ENCODE assay signal across 8 mouse cellular contexts in genomic region chr2:168230026-168230728, GRCm38 (mm10). TPM values are rescaled to one million over a fixed set of nuclear protein-coding genes. Genes with fewer than 3 reads are reported as not detected.
DNase-seq lines count a peak whose midpoint lies in the region; ATAC-seq and TF ChIP-seq lines count a peak whose summit lies in the region.

Gene Gm20716, minus strand, starts transcription at chr2:168230364.
Gene Dpm1, minus strand, starts transcription at chr2:168230591.
Gene Mocs3, plus strand, starts transcription at chr2:168230622.

- H3K4me3 ChIP-seq in G1E (ENCODE audit: low read depth, low read length), result peak within 1 kb of the TSS; percentile 100
- peak within 1 kb of the TSS; percentile 72 for H3K4me3 ChIP-seq in forebrain, postnatal 0 days (ENCODE audit: low read depth, low read length)
- H3K4me3 ChIP-seq in lung, embryonic 16.5 days (ENCODE audit: low read length), result peak within 1 kb of the TSS; percentile 67

- H3K27me3 ChIP-seq in G1E (ENCODE audit: insufficient read depth, low read length), result no peaks in the 10 kb centered on the region
- H3K27me3 ChIP-seq in forebrain, postnatal 0 days (ENCODE audit: insufficient read depth, low read length), result no peaks in the 10 kb centered on the region
- H3K27me3 ChIP-seq in lung, embryonic 16.5 days (ENCODE audit: control insufficient read depth, insufficient read depth, low read depth, low read length), result no peaks in the 10 kb centered on the region

- peak; percentile 94 for DNase-seq in G1E (ENCODE audit: low spot score)
- DNase-seq in cerebellum, adult 18-20 months, result peak; percentile 84 to 88
- DNase-seq in forebrain, postnatal 0 days, result peak; percentile 95
- DNase-seq in heart, postnatal 4 days, result peak; percentile 85
- peak; percentile 79 for DNase-seq in layer of hippocampus, adult 9-10 months (ENCODE audit: low spot score)
- DNase-seq in ovary, postnatal 10 days (ENCODE audit: low spot score), result peak; percentile 90
- peak; percentile 70 to 72 for DNase-seq in thymus, postnatal 10 days (ENCODE audit: low spot score in 2 of 2)

- TF ChIP-seq CTCF in G1E (IDR thresholded peaks at IDR 0.05; ENCODE audit: low read depth, low read length), result no peak
- no peak for TF ChIP-seq CTCF in forebrain, postnatal 0 days (IDR thresholded peaks at IDR 0.05; ENCODE audit: low read depth)

- H3K9ac ChIP-seq in forebrain, postnatal 0 days, result peak within 1 kb of the TSS; percentile 85
- H3K9ac ChIP-seq in lung, embryonic 16.5 days (ENCODE audit: low read length), result peak within 1 kb of the TSS; percentile 77

- under 1% methylated on average over 71 of the region's 73 CpGs for WGBS in forebrain, postnatal 0 days
- under 1% methylated on average over 72 of the region's 73 CpGs for WGBS in lung, embryonic 16.5 days

- peak; percentile 77 for ATAC-seq in G1E (ENCODE audit: extremely low read depth, insufficient number of reproducible peaks, low FRiP score, poor library complexity, severe bottlenecking)
- peak; percentile 93 for ATAC-seq in forebrain, postnatal 0 days
- ATAC-seq in lung, embryonic 16.5 days (ENCODE audit: low read depth), result peak; percentile 88

- H3K9me3 ChIP-seq in G1E (replicated peaks), result no peaks in the 10 kb centered on the region
- H3K9me3 ChIP-seq in forebrain, postnatal 0 days (ENCODE audit: low read length), result no peaks in the 10 kb centered on the region
- no peaks in the 10 kb centered on the region for H3K9me3 ChIP-seq in lung, embryonic 16.5 days (ENCODE audit: control insufficient read depth, low read length)

- H3K27ac ChIP-seq in forebrain, postnatal 0 days (ENCODE audit: low read depth, low read length), result peak within 1 kb of the TSS; percentile 96
- peak within 1 kb of the TSS; percentile 91 for H3K27ac ChIP-seq in lung, embryonic 16.5 days (ENCODE audit: low read length)

- peaks cover 74% of the 10 kb centered on the region for H3K36me3 ChIP-seq in G1E (replicated peaks)
- H3K36me3 ChIP-seq in forebrain, postnatal 0 days (ENCODE audit: insufficient read depth), result peaks cover 4% of the 10 kb centered on the region
- H3K36me3 ChIP-seq in lung, embryonic 16.5 days (ENCODE audit: control insufficient read depth, insufficient read depth, low read length), result peaks cover 14% of the 10 kb centered on the region

- peak within 1 kb of the TSS; percentile 96 for H3K4me2 ChIP-seq in forebrain, postnatal 0 days (ENCODE audit: low read depth)
- H3K4me2 ChIP-seq in lung, embryonic 16.5 days (ENCODE audit: low read depth, low read length), result peak within 1 kb of the TSS; percentile 98

- peaks cover 49% of the 10 kb centered on the region for H3K4me1 ChIP-seq in G1E (ENCODE audit: insufficient read depth, low read depth, low read length)
- H3K4me1 ChIP-seq in forebrain, postnatal 0 days (ENCODE audit: insufficient read depth), result peaks cover 12% of the 10 kb centered on the region
- H3K4me1 ChIP-seq in lung, embryonic 16.5 days (replicated peaks; ENCODE audit: control insufficient read depth, insufficient read depth, low read length), result peaks cover 21% of the 10 kb centered on the region

RNA-seq across cellular contexts. Expression of gene Gm20716, which starts in this region (rescaled TPM):
- 45.3 and 45.8 TPM in 2 replicates for total RNA-seq in G1E (2014; fragmentation: Nextera tagmentation)
- total RNA-seq in G1E (2017), result 41.0 and 41.8 TPM in 2 replicates
- polyA plus RNA-seq in G1E (2012), result 0.01 TPM in 1 of 2 replicates, not detected in the other
- total RNA-seq in forebrain, postnatal 0 days (2014; rRNA removed), result 42.9 and 47.9 TPM in 2 replicates
- polyA plus RNA-seq in forebrain, postnatal 0 days (2015; fragmentation: Nextera tagmentation; extraction: Ambion mirVana), result 9.1 and 16.3 TPM in 2 replicates
- 10 to 100 TPM; 23.0 to 32.3 TPM for total RNA-seq in heart, postnatal 4 days (2021)
- 14.7 and 15.3 TPM in 2 replicates for polyA plus RNA-seq in lung, embryonic 16.5 days (2015; fragmentation: Nextera tagmentation; extraction: Ambion mirVana)

RNA-seq across cellular contexts. Expression of gene Dpm1, which starts in this region (rescaled TPM):
- 56.8 and 88.5 TPM in 2 replicates for total RNA-seq in G1E (2014; fragmentation: Nextera tagmentation)
- total RNA-seq in G1E (2017), result 54.3 and 60.8 TPM in 2 replicates
- polyA plus RNA-seq in G1E (2012), result 49.5 and 66.0 TPM in 2 replicates
- total RNA-seq in forebrain, postnatal 0 days (2014; rRNA removed), result 13.4 and 21.4 TPM in 2 replicates
- 94.5 and 112 TPM in 2 replicates for polyA plus RNA-seq in forebrain, postnatal 0 days (2015; fragmentation: Nextera tagmentation; extraction: Ambion mirVana)
- 10 to 100 TPM; 50.8 to 60.8 TPM for total RNA-seq in heart, postnatal 4 days (2021)
- polyA plus RNA-seq in lung, embryonic 16.5 days (2015; fragmentation: Nextera tagmentation; extraction: Ambion mirVana), result 80.2 and 98.3 TPM in 2 replicates

RNA-seq across cellular contexts. Expression of gene Mocs3, which starts in this region (rescaled TPM):
- total RNA-seq in G1E (2014; fragmentation: Nextera tagmentation) (4.9 and 10.5 TPM in 2 replicates), G1E (2017) (5.7 and 9.0 TPM in 2 replicates)
- 14.9 and 20.8 TPM in 2 replicates for polyA plus RNA-seq in G1E (2012)
- total RNA-seq in forebrain, postnatal 0 days (2014; rRNA removed), result 23.1 and 23.6 TPM in 2 replicates
- polyA plus RNA-seq in forebrain, postnatal 0 days (2015; fragmentation: Nextera tagmentation; extraction: Ambion mirVana), result 8.6 and 9.9 TPM in 2 replicates
- 1 to 10 TPM; 6.7 to 8.1 TPM for total RNA-seq in heart, postnatal 4 days (2021)
- polyA plus RNA-seq in lung, embryonic 16.5 days (2015; fragmentation: Nextera tagmentation; extraction: Ambion mirVana), result 4.5 and 4.6 TPM in 2 replicates

Comparison
In these comparisons a context has a peak if more than half of its experiments do, and no peak if none do; other contexts are left out.
1. Peak in every context shown above with its lines: DNase-seq, ATAC-seq, H3K4me3 ChIP-seq and H3K27ac ChIP-seq.
2. RNA of gene Gm20716 (polyA plus RNA-seq): 9.1 to 16.3 TPM in forebrain, postnatal 0 days and 14.7 to 15.3 TPM in lung, embryonic 16.5 days; 0.01 TPM in G1E; every median in the first group is over 10 times any median in the second.